Mouse (Mus musculus): Measurements from ENCODE around the gene Rftn1. TPM values are rescaled to one million over a fixed set of nuclear protein-coding genes. Genes with fewer than 3 reads are reported as not detected.

Gene Rftn1
- polyA plus RNA-seq, 1 experiment from 2014 or later = 9.0 TPM

DNA sequence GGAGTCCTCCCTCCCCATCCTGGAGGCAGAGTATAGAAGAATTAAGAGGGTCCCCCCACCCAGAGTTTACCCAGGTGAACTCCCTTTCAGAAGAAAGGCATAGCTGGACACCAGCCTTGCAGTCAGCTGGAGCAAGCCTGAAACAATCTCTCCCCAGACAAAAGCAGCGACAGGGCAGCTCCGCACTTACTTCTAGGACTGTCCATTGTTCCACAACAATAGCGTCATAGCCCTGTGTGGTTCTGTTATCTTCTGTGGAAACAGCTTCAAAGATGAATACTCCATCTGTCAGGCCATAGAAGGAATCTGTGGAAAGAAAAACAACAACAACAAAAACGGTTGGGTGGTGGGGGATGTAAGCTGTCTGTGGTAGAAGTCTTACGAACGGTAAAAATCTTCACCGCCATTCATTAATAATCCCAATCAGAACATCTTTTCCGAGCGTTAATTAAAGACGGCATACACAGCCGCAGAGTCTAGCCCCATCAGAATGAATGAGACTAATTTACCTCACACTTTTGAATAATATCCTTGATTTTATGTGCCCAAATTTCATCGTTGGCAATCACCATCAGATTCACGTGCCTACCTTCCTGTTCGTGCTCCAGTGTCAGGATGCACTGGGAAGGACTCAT, 153.6 kb downstream of the Rftn1 start:
- H3K4me1 ChIP-seq (ENCODE audit: control insufficient read depth, insufficient read depth, low read length) = no peaks in the 10 kb centered on the region
- 86% methylated on average over 14 of the region's 14 CpGs for WGBS
- ATAC-seq = no peak
- H3K4me3 ChIP-seq (ENCODE audit: low read length) = no peak overlapping the region
- no peak overlapping the region for H3K4me2 ChIP-seq (ENCODE audit: low read depth, low read length)
- H3K36me3 ChIP-seq (ENCODE audit: control insufficient read depth, insufficient read depth, low read length) = no peaks in the 10 kb centered on the region
- no peaks in the 10 kb centered on the region for H3K27me3 ChIP-seq (replicated peaks; ENCODE audit: control insufficient read depth, insufficient read depth, low read length)
- no peak overlapping the region for H3K27ac ChIP-seq (ENCODE audit: low read length)
- no peaks in the 10 kb centered on the region for H3K9me3 ChIP-seq (ENCODE audit: control insufficient read depth, low read length)
- no peak overlapping the region for H3K9ac ChIP-seq (ENCODE audit: low read depth, low read length)

DNA sequence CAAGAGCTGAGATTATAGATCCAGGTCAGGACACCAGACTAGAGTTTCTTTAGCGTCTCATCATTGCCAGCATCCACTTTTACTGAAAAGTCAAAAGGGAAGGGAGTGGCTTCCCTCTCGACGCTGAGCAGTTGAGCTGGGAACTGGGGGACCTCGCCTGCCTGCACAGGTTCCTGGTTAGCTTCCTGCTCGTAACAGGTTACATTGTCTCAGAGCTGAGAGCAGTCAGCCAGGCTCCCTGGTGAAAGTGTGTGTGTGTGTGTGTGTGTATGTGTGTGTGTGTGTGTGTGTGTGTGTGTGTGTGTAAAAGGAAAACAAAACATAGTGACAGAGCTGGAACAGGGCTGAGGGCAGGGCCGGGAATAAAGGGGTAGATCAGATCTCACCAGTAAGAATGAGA, 156.8 kb downstream of the Rftn1 start:
- no peak for ATAC-seq

GRCm38 (mm10) chr17:50031548-50032491, 158.7 kb downstream of the Rftn1 start:
- Histone ChIP-seq H3K27me3 (replicated peaks; ENCODE audit: control insufficient read depth, insufficient read depth, low read length) (no peaks in the 10 kb centered on the region), H3K4me2 (ENCODE audit: low read depth, low read length) (no peak overlapping the region), H3K9ac (ENCODE audit: low read depth, low read length) (no peak overlapping the region), H3K36me3 (ENCODE audit: control insufficient read depth, insufficient read depth, low read length) (no peaks in the 10 kb centered on the region), H3K4me3 (ENCODE audit: low read length) (no peak overlapping the region), H3K9me3 (ENCODE audit: control insufficient read depth, low read length) (no peaks in the 10 kb centered on the region), H3K4me1 (ENCODE audit: control insufficient read depth, insufficient read depth, low read length) (no peaks in the 10 kb centered on the region), H3K27ac (ENCODE audit: low read length) (no peak overlapping the region)
- WGBS = 82% methylated on average over 13 of the region's 13 CpGs
- no peak for ATAC-seq

More for the DNA sequence above, 156.8 kb downstream of the Rftn1 start:
- H3K4me2 ChIP-seq (ENCODE audit: low read depth, low read length) = no peak overlapping the region
- H3K27ac ChIP-seq (ENCODE audit: low read length) = no peak overlapping the region
- H3K4me1 ChIP-seq (ENCODE audit: control insufficient read depth, insufficient read depth, low read length) = no peaks in the 10 kb centered on the region
- no peaks in the 10 kb centered on the region for H3K27me3 ChIP-seq (replicated peaks; ENCODE audit: control insufficient read depth, insufficient read depth, low read length)
- H3K9ac ChIP-seq (ENCODE audit: low read depth, low read length) = no peak overlapping the region
- 62% methylated on average over 6 of the region's 6 CpGs for WGBS
- H3K9me3 ChIP-seq (ENCODE audit: control insufficient read depth, low read length) = no peaks in the 10 kb centered on the region
- no peak overlapping the region for H3K4me3 ChIP-seq (ENCODE audit: low read length)
- no peaks in the 10 kb centered on the region for H3K36me3 ChIP-seq (ENCODE audit: control insufficient read depth, insufficient read depth, low read length)

GRCm38 (mm10) chr17:50025651-50026050, 164.8 kb downstream of the Rftn1 start:
- no peaks in the 10 kb centered on the region for H3K36me3 ChIP-seq (ENCODE audit: control insufficient read depth, insufficient read depth, low read length)
- H3K27ac ChIP-seq (ENCODE audit: low read length) = no peak overlapping the region
- H3K4me3 ChIP-seq (ENCODE audit: low read length) = no peak overlapping the region
- no peaks in the 10 kb centered on the region for H3K27me3 ChIP-seq (replicated peaks; ENCODE audit: control insufficient read depth, insufficient read depth, low read length)
- H3K4me2 ChIP-seq (ENCODE audit: low read depth, low read length) = no peak overlapping the region
- H3K9me3 ChIP-seq (ENCODE audit: control insufficient read depth, low read length) = no peaks in the 10 kb centered on the region
- no peak for ATAC-seq
- H3K4me1 ChIP-seq (ENCODE audit: control insufficient read depth, insufficient read depth, low read length) = no peaks in the 10 kb centered on the region
- H3K9ac ChIP-seq (ENCODE audit: low read depth, low read length) = no peak overlapping the region
- 89% methylated on average over 1 of the region's 1 CpGs for WGBS

- H3K4me1 ChIP-seq (ENCODE audit: control insufficient read depth, insufficient read depth, low read length) = no peaks in the 10 kb centered on the region
- no peak overlapping the region for H3K4me2 ChIP-seq (ENCODE audit: low read depth, low read length)
- WGBS = 59% methylated on average over 4 of the region's 4 CpGs
- H3K36me3 ChIP-seq (ENCODE audit: control insufficient read depth, insufficient read depth, low read length) = no peaks in the 10 kb centered on the region
- no peak for ATAC-seq
- H3K27me3 ChIP-seq (replicated peaks; ENCODE audit: control insufficient read depth, insufficient read depth, low read length) = no peaks in the 10 kb centered on the region
- H3K4me3 ChIP-seq (ENCODE audit: low read length) = no peak overlapping the region
- no peak overlapping the region for H3K27ac ChIP-seq (ENCODE audit: low read length)
- H3K9ac ChIP-seq (ENCODE audit: low read depth, low read length) = no peak overlapping the region
- no peaks in the 10 kb centered on the region for H3K9me3 ChIP-seq (ENCODE audit: control insufficient read depth, low read length)
Measured at GRCm38 (mm10) chr17:50025173-50025626, 165.3 kb downstream of the Rftn1 start.

DNA sequence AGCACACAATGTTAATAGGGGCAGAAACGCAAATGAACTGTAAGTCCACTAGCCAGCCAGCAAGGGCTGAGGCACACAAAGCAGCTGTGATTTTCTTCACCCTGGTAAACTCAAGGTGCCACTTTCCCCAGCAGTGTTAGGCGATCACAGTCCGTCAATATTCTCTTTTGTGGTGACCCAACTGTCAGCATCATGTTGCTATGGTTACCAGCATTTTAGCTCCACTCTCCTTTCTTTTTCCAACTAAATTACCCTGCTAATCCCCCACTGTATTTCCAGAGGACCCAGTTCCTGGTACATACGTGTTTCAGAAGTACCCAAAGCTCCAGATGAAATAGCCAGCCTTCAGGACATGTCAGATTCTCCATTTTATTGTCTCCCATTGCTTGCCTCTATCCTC, 169.1 kb downstream of the Rftn1 start:
- H3K36me3 ChIP-seq (ENCODE audit: control insufficient read depth, insufficient read depth, low read length) = no peaks in the 10 kb centered on the region
- H3K4me2 ChIP-seq (ENCODE audit: low read depth, low read length) = no peak overlapping the region
- H3K27ac ChIP-seq (ENCODE audit: low read length) = no peak overlapping the region
- no peak for ATAC-seq
- no peaks in the 10 kb centered on the region for H3K27me3 ChIP-seq (replicated peaks; ENCODE audit: control insufficient read depth, insufficient read depth, low read length)
- H3K9ac ChIP-seq (ENCODE audit: low read depth, low read length) = no peak overlapping the region
- 53% methylated on average over 4 of the region's 4 CpGs for WGBS
- no peaks in the 10 kb centered on the region for H3K9me3 ChIP-seq (ENCODE audit: control insufficient read depth, low read length)
- H3K4me1 ChIP-seq (ENCODE audit: control insufficient read depth, insufficient read depth, low read length) = no peaks in the 10 kb centered on the region
- H3K4me3 ChIP-seq (ENCODE audit: low read length) = no peak overlapping the region

GRCm38 (mm10) chr17:50020211-50021001, 170.1 kb downstream of the Rftn1 start:
- Histone ChIP-seq H3K27ac (ENCODE audit: low read length) (no peak overlapping the region), H3K4me3 (ENCODE audit: low read length) (no peak overlapping the region), H3K9ac (ENCODE audit: low read depth, low read length) (no peak overlapping the region), H3K27me3 (replicated peaks; ENCODE audit: control insufficient read depth, insufficient read depth, low read length) (no peaks in the 10 kb centered on the region), H3K9me3 (ENCODE audit: control insufficient read depth, low read length) (no peaks in the 10 kb centered on the region), H3K36me3 (ENCODE audit: control insufficient read depth, insufficient read depth, low read length) (no peaks in the 10 kb centered on the region), H3K4me1 (ENCODE audit: control insufficient read depth, insufficient read depth, low read length) (no peaks in the 10 kb centered on the region), H3K4me2 (ENCODE audit: low read depth, low read length) (no peak overlapping the region)
- 62% methylated on average over 16 of the region's 16 CpGs for WGBS
- peak; percentile 88 for ATAC-seq

DNA sequence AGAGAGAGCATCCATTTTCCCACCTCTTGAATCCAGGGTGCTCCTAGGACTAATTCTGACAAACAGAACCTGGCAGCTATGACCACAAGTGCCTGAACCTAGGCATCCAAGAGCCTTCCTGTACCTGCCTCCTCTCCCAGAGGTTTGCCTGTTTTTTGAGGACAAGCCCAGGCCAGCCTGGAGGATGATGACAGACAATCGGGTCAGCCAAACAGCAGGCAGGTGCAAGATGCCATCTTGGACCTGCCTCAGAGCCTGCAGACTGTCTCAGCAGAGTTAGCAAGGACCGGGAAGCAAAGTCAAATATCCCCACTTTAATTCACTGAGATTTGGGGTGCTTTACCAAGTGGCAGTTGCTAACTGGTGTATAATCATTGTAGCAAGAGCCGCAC, 170.7 kb downstream of the Rftn1 start:
- no peaks in the 10 kb centered on the region for H3K9me3 ChIP-seq (ENCODE audit: control insufficient read depth, low read length)
- H3K27me3 ChIP-seq (replicated peaks; ENCODE audit: control insufficient read depth, insufficient read depth, low read length) = no peaks in the 10 kb centered on the region
- no peaks in the 10 kb centered on the region for H3K36me3 ChIP-seq (ENCODE audit: control insufficient read depth, insufficient read depth, low read length)
- WGBS = 83% methylated on average over 3 of the region's 3 CpGs
- H3K4me2 ChIP-seq (ENCODE audit: low read depth, low read length) = no peak overlapping the region
- H3K4me3 ChIP-seq (ENCODE audit: low read length) = no peak overlapping the region
- no peak overlapping the region for H3K27ac ChIP-seq (ENCODE audit: low read length)
- ATAC-seq = no peak
- H3K4me1 ChIP-seq (ENCODE audit: control insufficient read depth, insufficient read depth, low read length) = no peaks in the 10 kb centered on the region
- H3K9ac ChIP-seq (ENCODE audit: low read depth, low read length) = no peak overlapping the region

DNA sequence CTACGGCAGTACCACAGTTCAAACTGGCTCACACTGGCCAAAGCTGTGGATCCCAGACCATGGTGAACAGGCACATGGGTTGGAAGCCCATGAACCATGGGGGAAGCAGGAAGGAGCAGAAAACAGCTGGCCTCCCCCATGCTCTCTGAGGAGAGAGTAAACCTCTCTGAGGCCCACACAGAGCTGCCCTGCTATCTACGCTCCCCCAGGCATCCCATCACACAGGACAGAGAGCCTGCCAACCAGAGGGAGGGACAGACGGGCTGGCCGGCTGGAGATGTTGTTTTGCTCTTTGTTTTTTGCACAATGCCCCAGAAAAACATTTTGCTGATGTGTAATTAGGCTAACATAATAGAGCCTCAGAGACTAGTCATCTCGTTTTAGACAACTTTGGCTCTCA, 171.4 kb downstream of the Rftn1 start:
- WGBS = 72% methylated on average over 5 of the region's 5 CpGs
- Histone ChIP-seq H3K9ac (ENCODE audit: low read depth, low read length) (no peak overlapping the region), H3K9me3 (ENCODE audit: control insufficient read depth, low read length) (no peaks in the 10 kb centered on the region), H3K4me3 (ENCODE audit: low read length) (no peak overlapping the region), H3K4me2 (ENCODE audit: low read depth, low read length) (no peak overlapping the region), H3K27me3 (replicated peaks; ENCODE audit: control insufficient read depth, insufficient read depth, low read length) (no peaks in the 10 kb centered on the region), H3K4me1 (ENCODE audit: control insufficient read depth, insufficient read depth, low read length) (no peaks in the 10 kb centered on the region), H3K36me3 (ENCODE audit: control insufficient read depth, insufficient read depth, low read length) (no peaks in the 10 kb centered on the region), H3K27ac (ENCODE audit: low read length) (no peak overlapping the region)
- ATAC-seq = peak; percentile 63; the same call in 1 of the 2 replicates
